Mouse (Mus musculus) adrenal gland, adult 10 weeks (tissue): ENCODE data around the gene Retreg2. TPM values are rescaled to one million over a fixed set of nuclear protein-coding genes. Genes with fewer than 3 reads are reported as not detected.

Source experiments
- polyA plus RNA-seq: library from polyadenylated mRNA; stranded (reverse); fragments of 350-450 nt; fragmentation: Illumina TruSeq; extraction: RNeasy Lipid Tissue Mini Kit (QIAGEN cat#74804); gene quantifications from one replicate; pipeline ENCODE4 v1.2.3, GENCODE M21; 2014; ENCODE audit warnings: low read depth, low replicate concordance

The Retreg2 gene
- polyA plus RNA-seq, result 10.9 TPM

GRCm38 (mm10) chr1:75142301-75143261, at the start of gene Retreg2, which contains the start of gene Cnppd1:
Gene Retreg2, plus strand, starts transcription at chr1:75142778.
Gene Cnppd1, minus strand, starts transcription at chr1:75142711.

GRCm38 (mm10) chr1:75124346-75125321, 17.9 kb upstream of the Retreg2 start, which contains the start of gene Nhej1:
Gene Nhej1, minus strand, starts transcription at chr1:75125200.

GRCm38 (mm10) chr1:75133421-75134207, 9.0 kb upstream of the Retreg2 start, which contains the start of gene Slc23a3:
Gene Slc23a3, minus strand, starts transcription at chr1:75133890.

GRCm38 (mm10) chr1:75168472-75169464, 26.2 kb downstream of the Retreg2 start, which contains the start of gene Zfand2b:
Gene Zfand2b, plus strand, starts transcription at chr1:75168646.

GRCm38 (mm10) chr1:75180105-75180590, 37.6 kb downstream of the Retreg2 start, which contains the start of gene Abcb6:
Gene Abcb6, minus strand, starts transcription at chr1:75180392.

GRCm38 (mm10) chr1:75191622-75192402, 49.2 kb downstream of the Retreg2 start, which contains the start of the genes Ankzf1 and Atg9a:
Gene Ankzf1, plus strand, starts transcription at chr1:75192151.
Gene Atg9a, minus strand, starts transcription at chr1:75192196.

Other genes starting within 250 kb of the Retreg2 start
- gene Cryba2, start 249.6 kb upstream of the Retreg2 start, polyA plus RNA-seq, result not detected
- not detected for gene Cfap65, start 207.2 kb upstream of the Retreg2 start, polyA plus RNA-seq
- gene Ihh, start 191.1 kb upstream of the Retreg2 start, polyA plus RNA-seq, result not detected
- gene Nhej1, start 17.6 kb upstream of the Retreg2 start, polyA plus RNA-seq, result 1.6 TPM
- gene Slc23a3, start 8.9 kb upstream of the Retreg2 start, polyA plus RNA-seq, result not detected
- 7.9 TPM for gene Cnppd1, start 67 bp upstream of the Retreg2 start, polyA plus RNA-seq
- not detected for gene Zfand2b, start 25.9 kb downstream of the Retreg2 start, polyA plus RNA-seq
- gene Abcb6, start 37.6 kb downstream of the Retreg2 start, polyA plus RNA-seq, result 5.2 TPM
- gene Ankzf1, start 49.4 kb downstream of the Retreg2 start, polyA plus RNA-seq, result 8.9 TPM
- 9.6 TPM for gene Atg9a, start 49.4 kb downstream of the Retreg2 start, polyA plus RNA-seq
- gene Glb1l, start 68.0 kb downstream of the Retreg2 start, polyA plus RNA-seq, result 18.0 TPM
- gene Stk16, start 68.1 kb downstream of the Retreg2 start, polyA plus RNA-seq, result 14.7 TPM
- gene Tuba4a, start 77.1 kb downstream of the Retreg2 start, polyA plus RNA-seq, result 6.2 TPM
- not detected for gene A630095N17Rik, start 89.3 kb downstream of the Retreg2 start, polyA plus RNA-seq
- 23.0 TPM for gene Dnajb2, start 93.6 kb downstream of the Retreg2 start, polyA plus RNA-seq
- gene Ptprn, start 121.7 kb downstream of the Retreg2 start, polyA plus RNA-seq, result 3.9 TPM
- gene Resp18, start 135.6 kb downstream of the Retreg2 start, polyA plus RNA-seq, result 76.9 TPM
- gene Dnpep, start 175.2 kb downstream of the Retreg2 start, polyA plus RNA-seq, result 2.2 TPM
- 1.2 TPM for gene Des, start 217.6 kb downstream of the Retreg2 start, polyA plus RNA-seq
- 1.0 TPM for gene Speg, start 232.5 kb downstream of the Retreg2 start, polyA plus RNA-seq